Mouse (Mus musculus): ENCODE results near the gene Shld1.
A peak's percentile ranks its signal among the peaks of the same experiment; 100 is the strongest.

The Shld1 gene

GRCm38 (mm10) chr2:132691731-132692130 lies 5.0 kb downstream of the Shld1 start:
- no peak for DNase-seq (ENCODE audit: low spot score in 2 of 2)

DNA sequence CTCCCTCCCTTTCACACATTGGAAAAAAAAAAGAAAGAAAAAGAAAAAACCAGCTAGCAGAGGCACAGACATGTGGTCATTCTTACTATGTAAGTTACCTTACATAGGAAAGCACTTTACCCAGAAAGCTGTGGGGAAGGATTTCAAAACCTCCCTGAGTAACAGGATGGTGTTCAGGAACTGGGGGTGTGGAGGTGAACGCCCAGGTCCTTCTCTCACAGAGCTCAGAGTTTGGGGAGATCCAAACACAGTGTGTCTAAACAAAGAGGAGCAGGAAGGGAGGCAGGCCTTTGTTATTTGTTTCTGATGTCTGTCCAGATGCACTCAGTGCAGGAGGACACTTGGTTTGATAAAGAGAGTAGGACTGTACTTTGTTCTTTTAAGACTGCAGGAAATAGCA lies 5.6 kb downstream of the Shld1 start:
- no peak for DNase-seq (ENCODE audit: low spot score in 2 of 2)

- DNase-seq (ENCODE audit: low spot score in 2 of 2), result no peak
Observed at GRCm38 (mm10) chr2:132693980-132694379, 7.2 kb downstream of the Shld1 start.

GRCm38 (mm10) chr2:132695358-132696093 lies 8.8 kb downstream of the Shld1 start:
- peak; percentile 54 to 64 for DNase-seq (ENCODE audit: low spot score in 2 of 2)

DNA sequence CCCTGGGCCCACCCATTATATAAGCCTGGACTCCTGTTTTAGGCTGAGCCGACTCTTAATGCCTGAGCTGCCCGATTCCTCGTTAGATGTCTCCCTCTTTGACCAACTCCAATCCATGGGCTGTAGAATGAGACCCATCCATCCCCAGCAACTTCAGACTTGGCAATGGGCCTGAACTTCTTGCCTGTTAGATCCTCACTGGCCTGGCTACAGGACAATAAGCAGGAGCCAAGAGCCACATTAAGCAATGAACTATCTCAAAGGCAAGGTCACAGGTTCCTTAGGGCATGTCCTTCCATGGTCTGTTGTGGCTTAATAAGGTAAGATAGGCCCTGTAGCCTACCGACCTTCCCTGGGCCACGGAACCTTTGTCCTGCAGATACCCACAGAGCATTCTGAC lies 9.8 kb downstream of the Shld1 start:
- DNase-seq (ENCODE audit: low spot score in 2 of 2), result no peak

DNA sequence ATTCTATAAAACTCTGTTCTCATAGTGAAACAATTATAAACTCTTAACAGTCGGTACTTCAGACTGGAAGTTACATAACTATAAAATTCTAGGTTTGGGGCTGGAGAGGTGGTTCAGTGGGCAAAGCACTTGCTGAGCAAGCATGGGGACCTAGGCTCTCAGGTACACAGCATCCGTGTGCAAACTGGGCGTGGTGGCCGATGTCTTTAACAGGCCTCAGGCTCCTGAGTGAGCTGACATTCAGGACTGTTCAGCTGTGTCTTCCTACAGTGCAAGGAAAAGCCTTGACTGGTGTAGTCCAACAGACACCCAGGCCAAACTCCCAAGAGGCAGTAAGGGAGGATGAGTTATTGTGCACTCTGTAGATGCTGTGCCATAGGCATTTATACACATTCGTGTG lies 10.5 kb downstream of the Shld1 start:
- DNase-seq (ENCODE audit: low spot score in 2 of 2), result no peak

DNA sequence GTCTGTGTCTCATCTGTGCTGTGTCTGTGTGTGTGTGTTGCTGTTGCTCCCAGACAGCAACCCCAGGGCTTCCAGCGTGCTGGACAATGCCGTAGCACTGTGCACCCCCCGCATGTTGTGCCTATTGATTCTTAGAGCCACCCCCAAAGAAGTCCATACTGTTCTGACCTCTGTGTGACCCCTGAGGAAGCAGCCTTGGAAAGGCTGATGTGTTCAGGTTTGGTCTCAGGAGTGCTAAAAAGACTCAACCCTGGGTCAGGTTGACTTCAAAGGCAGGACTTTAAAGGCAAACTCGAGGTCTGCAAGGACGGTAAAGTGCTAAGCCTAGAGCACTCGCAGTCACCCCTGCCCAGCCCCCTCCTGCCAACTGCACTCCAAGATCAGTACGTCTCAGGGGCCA lies 11.0 kb downstream of the Shld1 start:
- no peak for DNase-seq (ENCODE audit: low spot score in 2 of 2)

DNA sequence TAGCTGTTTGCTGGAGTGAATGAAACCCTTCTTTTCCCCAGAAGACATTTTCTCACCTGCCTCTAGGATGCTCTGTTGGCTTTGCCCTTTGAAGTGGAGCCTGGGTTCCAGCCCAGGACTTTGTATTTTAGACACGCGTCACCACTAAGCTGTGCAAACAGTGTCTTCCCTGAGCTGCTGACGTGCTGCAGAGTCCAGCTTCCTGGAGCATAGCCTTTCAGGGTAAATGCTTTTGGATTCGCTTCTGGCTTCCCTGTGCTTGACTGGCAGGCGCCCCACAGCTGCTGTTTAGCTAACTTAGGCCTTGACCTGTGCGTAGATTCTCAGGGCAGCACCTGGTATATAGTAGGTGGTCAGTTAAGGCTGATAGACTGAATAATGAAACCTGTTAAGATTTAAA lies 11.7 kb downstream of the Shld1 start:
- no peak for DNase-seq (ENCODE audit: low spot score in 2 of 2)

- no peak for DNase-seq (ENCODE audit: low spot score in 2 of 2)
Observed at GRCm38 (mm10) chr2:132700921-132701320, 14.2 kb downstream of the Shld1 start.

DNA sequence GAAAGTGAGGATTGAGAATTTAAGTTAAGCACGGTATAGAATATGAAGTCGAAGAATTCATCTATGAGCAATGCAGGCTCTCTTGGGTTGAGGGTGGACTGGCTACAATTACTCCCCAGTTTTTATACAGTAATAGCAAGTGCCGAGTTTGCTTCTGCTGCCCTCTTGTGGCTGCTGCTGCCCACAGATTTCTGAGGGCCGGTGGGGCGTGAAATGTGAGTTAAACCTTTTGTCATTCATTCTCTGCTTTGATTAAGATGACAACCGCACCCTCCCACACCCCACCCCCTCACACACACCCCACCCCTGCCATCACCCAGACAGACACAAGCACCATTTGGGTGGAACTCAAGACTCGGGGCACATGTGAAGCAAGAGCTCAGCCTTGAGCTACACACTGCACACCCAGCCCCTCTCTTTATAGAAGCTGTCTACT lies 14.7 kb downstream of the Shld1 start:
- peak; percentile 60 to 79 for DNase-seq (ENCODE audit: low spot score in 2 of 2)

GRCm38 (mm10) chr2:132705251-132705992 lies 18.7 kb downstream of the Shld1 start:
- DNase-seq (ENCODE audit: low spot score in 2 of 2), result no peak

GRCm38 (mm10) chr2:132706309-132706708 lies 19.6 kb downstream of the Shld1 start:
- DNase-seq (ENCODE audit: low spot score in 2 of 2), result no peak

DNA sequence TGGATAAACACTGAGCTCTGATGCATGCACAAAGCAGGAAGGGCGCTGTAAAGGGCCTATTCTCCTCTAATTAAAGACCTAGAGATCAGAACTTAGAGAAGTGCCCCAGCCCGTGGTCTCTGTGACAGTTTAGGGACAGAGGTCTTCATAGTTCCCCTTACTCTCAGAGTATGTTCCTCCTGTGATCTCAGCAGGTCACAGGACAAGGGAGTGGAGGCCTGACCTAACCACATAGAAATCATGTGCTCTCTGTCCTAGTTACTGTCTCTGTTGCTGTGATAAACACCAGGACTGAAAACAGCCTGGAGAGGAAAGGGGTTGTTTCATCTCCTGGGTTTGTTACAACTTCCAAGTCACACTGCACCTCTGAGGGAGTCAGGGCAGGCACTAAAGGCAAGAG lies 23.8 kb downstream of the Shld1 start:
- no peak for DNase-seq (ENCODE audit: low spot score in 2 of 2)

DNA sequence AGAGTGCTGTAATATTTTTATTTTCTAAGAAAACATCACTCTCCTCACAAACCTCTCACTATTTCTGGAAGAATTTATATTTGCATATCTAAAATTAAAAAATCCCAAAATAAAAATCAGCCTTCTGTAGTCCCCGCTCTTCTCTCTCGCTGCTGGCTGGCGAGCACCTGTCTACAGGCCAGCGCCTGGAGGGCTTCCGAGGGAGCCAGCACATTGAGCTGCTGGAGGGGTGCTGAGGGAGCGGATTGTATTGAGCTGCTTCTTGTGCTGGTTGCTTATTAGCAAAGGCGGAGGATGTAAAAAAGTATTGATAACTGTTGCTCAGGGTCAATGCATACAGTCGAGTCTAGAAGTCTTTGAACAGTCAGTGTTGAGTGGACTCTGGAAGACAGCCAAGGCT lies 25.3 kb downstream of the Shld1 start:
- DNase-seq (ENCODE audit: low spot score in 2 of 2), result no peak

GRCm38 (mm10) chr2:132714522-132714921 lies 27.8 kb downstream of the Shld1 start:
- DNase-seq (ENCODE audit: low spot score in 2 of 2), result no peak

DNA sequence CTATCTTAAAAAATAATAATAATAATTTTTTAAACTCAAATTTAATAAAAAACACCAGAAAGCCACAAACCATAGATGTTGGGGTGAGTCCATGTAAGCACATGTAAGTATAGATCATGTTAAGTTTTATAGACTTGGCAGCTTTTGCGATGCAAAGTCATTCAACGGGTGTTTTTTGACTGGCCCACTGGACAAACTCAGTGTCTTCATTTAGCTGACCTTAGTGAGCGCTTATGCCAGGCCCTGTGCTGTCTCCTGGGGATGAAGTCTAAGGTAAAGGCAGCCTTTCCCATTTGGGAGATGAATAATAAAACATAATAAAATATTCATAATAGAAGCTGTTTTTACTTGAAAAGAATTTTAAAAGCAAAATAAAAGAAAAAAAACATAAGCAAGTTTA lies 28.2 kb downstream of the Shld1 start:
- no peak for DNase-seq (ENCODE audit: low spot score in 2 of 2)

GRCm38 (mm10) chr2:132715421-132716070 lies 28.8 kb downstream of the Shld1 start:
- DNase-seq (ENCODE audit: low spot score in 2 of 2), result no peak

DNA sequence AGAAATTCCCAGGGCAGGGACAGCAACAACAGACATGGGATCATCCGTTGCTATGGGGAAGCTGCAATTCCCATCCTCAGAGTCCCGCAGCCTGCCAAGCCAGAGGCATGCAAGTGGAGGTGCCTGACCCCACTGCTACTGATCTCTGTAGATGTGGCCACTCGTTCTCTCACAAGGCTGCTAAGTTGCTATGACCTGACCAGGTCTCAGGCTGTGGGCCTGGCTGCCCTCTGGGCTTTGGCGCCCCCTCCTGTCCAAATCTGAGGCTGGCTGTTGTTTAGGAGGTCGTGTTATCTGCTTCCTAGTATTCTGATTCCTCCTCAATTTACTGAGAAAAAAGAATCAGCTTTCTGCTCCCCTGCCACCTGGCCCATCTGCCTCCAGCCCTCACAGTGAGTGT lies 29.4 kb downstream of the Shld1 start:
- DNase-seq (ENCODE audit: low spot score in 2 of 2), result peak; percentile 51 to 60

- DNase-seq (ENCODE audit: low spot score in 2 of 2), result no peak
Observed at GRCm38 (mm10) chr2:132716901-132717536, 30.3 kb downstream of the Shld1 start.

GRCm38 (mm10) chr2:132717537-132717912 lies 30.8 kb downstream of the Shld1 start:
- DNase-seq (ENCODE audit: low spot score in 2 of 2), result no peak

GRCm38 (mm10) chr2:132720921-132721566 lies 34.3 kb downstream of the Shld1 start:
- DNase-seq (ENCODE audit: low spot score in 2 of 2), result no peak

DNA sequence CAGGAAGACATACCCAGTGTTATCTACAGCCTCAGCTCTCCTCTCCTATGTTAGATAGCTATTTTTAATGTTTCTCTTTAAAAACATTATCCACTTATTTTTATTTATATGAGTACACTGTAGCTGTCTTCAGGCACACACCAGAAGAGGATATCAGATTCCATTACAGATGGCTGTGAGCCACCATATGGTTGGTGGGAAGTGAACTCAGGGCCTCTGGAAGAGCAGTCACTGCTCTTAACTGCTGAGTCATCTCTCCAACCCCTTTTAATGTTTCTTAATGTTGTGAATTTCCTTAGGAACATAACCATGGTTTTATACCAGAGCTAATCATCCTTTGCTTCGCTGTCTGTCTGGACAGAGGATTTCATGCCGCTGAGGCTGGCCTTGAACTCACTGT lies 35.1 kb downstream of the Shld1 start:
- no peak for DNase-seq (ENCODE audit: low spot score in 2 of 2)

Measured in spleen, postnatal 14 days (tissue).